Mouse (Mus musculus): ENCODE measurements around the gene Ccl26. TPM values are rescaled to one million over a fixed set of nuclear protein-coding genes. Genes with fewer than 3 reads are reported as not detected.
A peak's percentile ranks its signal among the peaks of the same experiment; 100 is the strongest.

The Ccl26 gene
- polyA plus RNA-seq, 1 experiment from 2014 or later = not detected

- no peak for ATAC-seq (replicated peaks; ENCODE audit: insufficient number of reproducible peaks, insufficient read depth, low FRiP score, low read depth)
- Histone ChIP-seq H3K36me3 (no peaks in the 10 kb centered on the region), H3K4me1 (replicated peaks) (no peaks in the 10 kb centered on the region), H3K9ac (no peak overlapping the region), H3K4me2 (no peak overlapping the region), H3K4me3 (no peak overlapping the region), H3K9me3 (replicated peaks) (no peaks in the 10 kb centered on the region), H3K27ac (no peak overlapping the region), H3K27me3 (no peaks in the 10 kb centered on the region)
- 57% methylated on average over 6 of the region's 6 CpGs for WGBS
Measured at GRCm38 (mm10) chr5:135568698-135569097, 5.3 kb upstream of the Ccl26 start.

GRCm38 (mm10) chr5:135567556-135568265 lies 4.3 kb upstream of the Ccl26 start:
- Histone ChIP-seq H3K27me3 (no peaks in the 10 kb centered on the region), H3K36me3 (no peaks in the 10 kb centered on the region), H3K4me1 (replicated peaks) (no peaks in the 10 kb centered on the region), H3K9me3 (replicated peaks) (no peaks in the 10 kb centered on the region), H3K4me3 (no peak overlapping the region), H3K9ac (no peak overlapping the region), H3K4me2 (no peak overlapping the region), H3K27ac (no peak overlapping the region)
- no peak for ATAC-seq (replicated peaks; ENCODE audit: insufficient number of reproducible peaks, insufficient read depth, low FRiP score, low read depth)
- 68% methylated on average over 6 of the region's 6 CpGs for WGBS

DNA sequence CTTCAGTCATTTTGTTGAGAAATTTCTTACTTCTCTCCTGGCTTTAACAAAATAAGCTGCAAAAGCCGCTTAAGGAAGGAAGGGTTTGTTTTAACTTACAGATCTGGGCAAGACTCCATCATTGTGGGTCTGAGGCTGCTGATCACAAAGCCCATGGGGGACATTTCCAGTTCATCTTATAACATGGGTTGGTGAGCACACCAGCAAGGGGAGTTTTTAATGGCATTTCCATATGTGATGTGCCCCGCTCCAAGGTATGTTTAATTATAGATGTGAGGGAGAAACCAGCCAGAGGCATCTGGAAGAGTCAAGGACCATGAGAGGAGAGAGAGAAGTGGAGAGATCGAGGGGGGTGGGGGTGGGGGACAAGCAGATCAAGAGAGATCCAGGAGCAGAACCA lies 5.7 kb downstream of the Ccl26 start:
- Histone ChIP-seq H3K9ac (no peak overlapping the region), H3K36me3 (no peaks in the 10 kb centered on the region), H3K9me3 (replicated peaks) (no peaks in the 10 kb centered on the region), H3K4me1 (replicated peaks) (0 out of 2 replicates have a peak, but pooled peaks cover 5% of the 10 kb centered on the region), H3K4me3 (no peak overlapping the region), H3K27ac (no peak overlapping the region), H3K4me2 (no peak overlapping the region), H3K27me3 (no peaks in the 10 kb centered on the region)
- ATAC-seq (replicated peaks; ENCODE audit: insufficient number of reproducible peaks, insufficient read depth, low FRiP score, low read depth) = no peak
- 50% methylated on average over 3 of the region's 3 CpGs for WGBS

GRCm38 (mm10) chr5:135557051-135557450 lies 6.3 kb downstream of the Ccl26 start:
- Histone ChIP-seq H3K4me1 (replicated peaks) (0 out of 2 replicates have a peak, but pooled peaks cover 5% of the 10 kb centered on the region), H3K36me3 (no peaks in the 10 kb centered on the region), H3K9me3 (replicated peaks) (no peaks in the 10 kb centered on the region), H3K4me3 (no peak overlapping the region), H3K27me3 (no peaks in the 10 kb centered on the region), H3K27ac (no peak overlapping the region), H3K9ac (no peak overlapping the region), H3K4me2 (no peak overlapping the region)
- 31% methylated on average over 4 of the region's 4 CpGs for WGBS
- ATAC-seq (replicated peaks; ENCODE audit: insufficient number of reproducible peaks, insufficient read depth, low FRiP score, low read depth) = no peak; the same call in 1 of the 2 replicates

DNA sequence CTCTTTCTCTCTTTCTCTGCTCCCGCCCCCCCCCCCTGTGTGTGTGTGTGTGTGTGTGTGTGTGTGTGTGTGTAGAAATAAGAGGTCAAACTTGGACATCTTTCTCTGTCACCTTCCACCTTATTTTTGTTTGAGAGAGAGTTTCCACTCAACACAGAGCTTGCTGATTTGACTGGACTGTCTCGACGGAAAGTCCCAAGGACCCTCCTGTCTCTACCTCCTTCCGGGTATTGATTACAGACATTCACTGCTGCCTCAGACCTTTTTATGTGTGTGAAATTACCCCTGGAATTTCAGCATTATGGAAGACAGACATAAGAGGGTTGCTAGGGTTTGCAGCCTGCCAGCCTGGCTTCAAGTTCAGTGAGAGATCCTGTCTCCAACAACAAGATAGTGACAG lies 7.1 kb downstream of the Ccl26 start:
- Histone ChIP-seq H3K27me3 (no peaks in the 10 kb centered on the region), H3K36me3 (no peaks in the 10 kb centered on the region), H3K27ac (no peak overlapping the region), H3K9ac (no peak overlapping the region), H3K4me1 (replicated peaks) (0 out of 2 replicates have a peak, but pooled peaks cover 5% of the 10 kb centered on the region), H3K9me3 (replicated peaks) (no peaks in the 10 kb centered on the region), H3K4me2 (no peak overlapping the region), H3K4me3 (no peak overlapping the region)
- ATAC-seq (replicated peaks; ENCODE audit: insufficient number of reproducible peaks, insufficient read depth, low FRiP score, low read depth) = no peak
- WGBS = 65% methylated on average over 4 of the region's 4 CpGs

DNA sequence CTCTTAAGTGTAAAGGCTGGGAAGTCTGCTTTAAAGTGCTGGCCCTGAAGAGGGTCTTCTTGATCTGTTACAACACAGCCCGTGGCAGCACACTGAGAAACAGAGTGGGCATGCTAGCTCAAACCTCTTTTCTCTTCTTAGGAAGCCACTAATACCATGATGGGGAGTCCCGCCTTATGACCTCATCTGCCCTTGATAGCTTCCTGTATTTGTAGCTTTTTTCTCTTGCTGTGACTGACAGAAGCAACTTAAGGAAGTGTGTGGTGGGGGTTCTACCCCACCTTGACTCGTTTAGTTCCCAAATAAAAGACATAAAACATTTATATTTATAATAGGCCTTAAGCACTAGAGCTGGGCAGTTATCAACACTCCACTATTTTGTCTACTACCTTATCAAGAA lies 11.8 kb downstream of the Ccl26 start:
- H3K4me1 ChIP-seq (replicated peaks) = no peaks in the 10 kb centered on the region
- no peak overlapping the region for H3K4me3 ChIP-seq
- H3K27me3 ChIP-seq = no peaks in the 10 kb centered on the region
- no peaks in the 10 kb centered on the region for H3K9me3 ChIP-seq (replicated peaks)
- WGBS = 58% methylated on average over 3 of the region's 3 CpGs
- H3K4me2 ChIP-seq = no peak overlapping the region
- H3K36me3 ChIP-seq = no peaks in the 10 kb centered on the region
- ATAC-seq (replicated peaks; ENCODE audit: insufficient number of reproducible peaks, insufficient read depth, low FRiP score, low read depth) = no peak
- no peak overlapping the region for H3K27ac ChIP-seq
- H3K9ac ChIP-seq = no peak overlapping the region

DNA sequence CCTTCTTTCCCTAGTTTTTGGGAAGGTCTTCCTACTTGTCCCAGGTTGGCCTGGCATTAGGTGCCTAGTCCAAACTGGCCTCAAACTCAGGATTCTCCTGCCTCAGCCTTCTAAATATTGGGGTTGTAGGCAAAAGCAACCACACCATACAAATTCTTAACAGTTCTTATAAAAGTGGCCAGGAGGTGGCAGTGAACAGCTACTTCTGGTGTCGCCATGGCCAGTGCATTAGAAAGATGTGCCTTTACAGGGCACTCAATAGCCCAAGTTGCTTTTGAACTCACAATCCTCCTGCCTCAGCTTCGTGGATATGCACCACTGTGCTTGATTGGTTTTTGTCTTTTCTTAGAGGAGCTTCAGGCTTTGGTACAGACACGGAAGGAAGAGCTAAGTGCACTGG lies 12.5 kb downstream of the Ccl26 start:
- Histone ChIP-seq H3K9ac (no peak overlapping the region), H3K4me3 (no peak overlapping the region), H3K4me2 (no peak overlapping the region), H3K27me3 (no peaks in the 10 kb centered on the region), H3K27ac (no peak overlapping the region), H3K36me3 (no peaks in the 10 kb centered on the region), H3K4me1 (replicated peaks) (peaks cover 1% of the 10 kb centered on the region), H3K9me3 (replicated peaks) (no peaks in the 10 kb centered on the region)
- no peak for ATAC-seq (replicated peaks; ENCODE audit: insufficient number of reproducible peaks, insufficient read depth, low FRiP score, low read depth)
- WGBS = 26% methylated on average over 3 of the region's 3 CpGs

GRCm38 (mm10) chr5:135547990-135548389 lies 15.4 kb downstream of the Ccl26 start:
- no peaks in the 10 kb centered on the region for H3K27me3 ChIP-seq
- 75% methylated on average over 2 of the region's 2 CpGs for WGBS
- no peak for ATAC-seq (replicated peaks; ENCODE audit: insufficient number of reproducible peaks, insufficient read depth, low FRiP score, low read depth)
- no peak overlapping the region for H3K4me3 ChIP-seq
- no peak overlapping the region for H3K27ac ChIP-seq
- no peak overlapping the region for H3K9ac ChIP-seq
- H3K36me3 ChIP-seq = no peaks in the 10 kb centered on the region
- no peaks in the 10 kb centered on the region for H3K9me3 ChIP-seq (replicated peaks)
- H3K4me1 ChIP-seq (replicated peaks) = peaks cover 11% of the 10 kb centered on the region
- H3K4me2 ChIP-seq = no peak overlapping the region

DNA sequence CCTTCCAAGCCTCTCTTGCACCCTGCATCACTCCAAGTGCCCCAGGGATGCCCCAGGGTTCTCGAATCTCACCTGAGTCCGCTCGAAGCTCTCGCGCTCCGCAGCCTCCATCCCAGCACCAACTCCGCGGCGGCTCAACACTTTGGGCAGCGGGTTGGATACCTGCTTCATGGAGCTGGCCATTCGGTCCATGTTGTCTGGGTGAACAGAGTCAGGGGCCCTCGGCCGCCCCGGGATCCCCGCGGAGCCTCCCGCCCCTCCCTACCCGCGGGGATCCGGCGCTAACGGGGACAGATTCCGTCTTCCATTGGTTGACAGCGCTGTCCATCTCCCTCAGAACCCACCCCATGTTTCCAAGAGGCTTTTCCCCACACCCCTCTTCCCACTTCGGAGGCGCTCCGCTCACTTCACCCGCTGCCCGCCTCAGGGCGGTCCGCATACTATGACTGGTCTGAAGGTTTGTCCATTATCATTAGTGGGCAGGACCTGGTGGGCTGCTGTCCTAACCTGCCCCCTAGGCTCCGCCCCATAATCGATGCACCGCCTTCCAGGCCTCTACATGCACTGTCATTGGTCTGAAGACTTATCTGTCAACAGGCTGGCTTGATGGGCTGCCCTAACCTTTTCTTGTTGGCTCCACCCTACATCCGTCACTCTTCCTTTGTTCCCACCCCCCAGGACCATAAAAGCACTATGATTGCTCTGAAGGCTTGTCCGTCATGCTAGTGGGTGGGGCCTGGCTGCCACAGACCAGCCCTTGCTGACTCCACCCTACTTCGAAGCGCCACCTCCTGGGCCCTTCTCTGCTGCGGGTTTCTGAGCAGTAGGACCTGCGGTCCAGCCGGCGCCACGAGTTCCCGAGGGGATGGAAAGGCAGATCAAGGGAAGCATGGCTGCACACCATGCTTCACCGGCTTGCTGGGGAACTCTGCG lies 18.2 kb downstream of the Ccl26 start, which contains the start of gene Hip1:
TSS of gene Hip1 (minus strand) at position 256 of the 933 bp plus-strand sequence.
- peak within 1 kb of the TSS; percentile 95 for H3K4me2 ChIP-seq

GRCm38 (mm10) chr5:135544032-135544558 lies 19.3 kb downstream of the Ccl26 start:
- Histone ChIP-seq H3K4me1 (replicated peaks) (peaks cover 11% of the 10 kb centered on the region), H3K36me3 (no peaks in the 10 kb centered on the region), H3K27ac (peak overlapping the region; percentile 68; the same call in 1 of the 2 replicates), H3K9ac (peak overlapping the region; percentile 71), H3K27me3 (no peaks in the 10 kb centered on the region), H3K4me3 (peak overlapping the region; percentile 77), H3K4me2 (peak overlapping the region; percentile 95), H3K9me3 (replicated peaks) (no peaks in the 10 kb centered on the region)
- no peak for ATAC-seq (replicated peaks; ENCODE audit: insufficient number of reproducible peaks, insufficient read depth, low FRiP score, low read depth)
- WGBS = 3% methylated on average over 15 of the region's 15 CpGs

More for the DNA sequence above, 18.2 kb downstream of the Ccl26 start, which contains the start of gene Hip1:
- H3K27ac ChIP-seq = peak within 1 kb of the TSS; percentile 68
- peak within 1 kb of the TSS; percentile 77 for H3K4me3 ChIP-seq
- under 1% methylated on average over 46 of the region's 46 CpGs for WGBS
- H3K4me1 ChIP-seq (replicated peaks) = peaks cover 11% of the 10 kb centered on the region
- H3K27me3 ChIP-seq = no peaks in the 10 kb centered on the region
- H3K9ac ChIP-seq = peak within 1 kb of the TSS; percentile 71
- peak; percentile 99 for ATAC-seq (replicated peaks; ENCODE audit: insufficient number of reproducible peaks, insufficient read depth, low FRiP score, low read depth)
- no peaks in the 10 kb centered on the region for H3K36me3 ChIP-seq
- no peaks in the 10 kb centered on the region for H3K9me3 ChIP-seq (replicated peaks)

DNA sequence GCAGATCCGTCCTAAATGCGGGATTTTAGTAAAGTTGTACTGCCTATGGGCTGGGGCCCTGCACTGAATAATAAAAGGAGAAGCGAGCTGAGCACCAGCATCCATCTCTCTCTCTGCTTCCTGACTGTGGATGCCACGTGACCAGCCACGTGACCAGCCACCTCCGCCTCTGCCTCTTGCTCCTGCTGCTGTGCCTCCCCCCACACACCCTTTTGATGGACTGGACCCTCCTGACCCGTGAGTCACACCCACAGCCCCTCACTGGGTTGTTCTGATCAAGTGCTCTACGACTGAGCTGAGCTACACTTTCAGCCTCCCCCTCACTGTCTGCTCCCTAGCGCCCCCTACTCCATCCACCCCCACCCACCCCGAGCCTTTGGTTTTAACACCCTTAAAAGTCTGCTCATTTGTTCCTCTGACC lies 25.6 kb downstream of the Ccl26 start:
- Histone ChIP-seq H3K4me2 (no peak overlapping the region), H3K36me3 (no peaks in the 10 kb centered on the region; the same call in 1 of the 2 replicates), H3K4me1 (replicated peaks) (peaks cover 8% of the 10 kb centered on the region), H3K27ac (0 out of 2 replicates have a peak overlapping the region, but pooled peaks have one; percentile 22), H3K4me3 (no peak overlapping the region), H3K27me3 (no peaks in the 10 kb centered on the region), H3K9ac (no peak overlapping the region), H3K9me3 (replicated peaks) (no peaks in the 10 kb centered on the region)
- WGBS = 75% methylated on average over 10 of the region's 10 CpGs
- no peak for ATAC-seq (replicated peaks; ENCODE audit: insufficient number of reproducible peaks, insufficient read depth, low FRiP score, low read depth)
